Mouse (Mus musculus) embryonic facial prominence, embryonic 15.5 days (tissue): ENCODE data around the gene Lysmd2. TPM values are rescaled to one million over a fixed set of nuclear protein-coding genes. Genes with fewer than 3 reads are reported as not detected.

Experiments used
- ATAC-seq: fragments of 200-750 bp; cut with Nextera tagmentation; 2 replicates; pipeline ENCODE4 v1.8.0; 2017; ENCODE audit warnings: low read depth, moderate TSS enrichment; ENCODE audit not compliant: insufficient number of reproducible peaks, low FRiP score, low TSS enrichment
- H3K27ac ChIP-seq: fragments of 300-500 bp; sonication (generic); replicated peaks from 2 replicates; pipeline ENCODE4 v1.5.1; 2015; ENCODE audit warnings: mild to moderate bottlenecking, inconsistent platforms
- H3K27me3 ChIP-seq: fragments of 300-500 bp; sonication (generic); 2 replicates; pipeline ENCODE4 v1.6.1; 2015; ENCODE audit warnings: inconsistent platforms
- H3K36me3 ChIP-seq: fragments of 300-500 bp; sonication (generic); 2 replicates; pipeline ENCODE4 v1.6.1; 2015; ENCODE audit warnings: mild to moderate bottlenecking, inconsistent platforms
- H3K4me1 ChIP-seq: fragments of 300-500 bp; sonication (generic); 2 replicates; pipeline ENCODE4 v1.6.1; 2015; ENCODE audit warnings: inconsistent platforms
- H3K4me2 ChIP-seq: fragments of 300-500 bp; sonication (generic); replicated peaks from 2 replicates; pipeline ENCODE4 v1.6.1; 2015; ENCODE audit warnings: mild to moderate bottlenecking, inconsistent platforms
- H3K4me3 ChIP-seq: fragments of 300-500 bp; sonication (generic); replicated peaks from 2 replicates; pipeline ENCODE4 v1.5.1; 2015; ENCODE audit warnings: mild to moderate bottlenecking, inconsistent platforms
- H3K9ac ChIP-seq: fragments of 300-500 bp; sonication (generic); 2 replicates; pipeline ENCODE4 v1.6.1; 2015; ENCODE audit warnings: inconsistent platforms
- H3K9me3 ChIP-seq: fragments of 300-500 bp; sonication (generic); replicated peaks from 2 replicates; pipeline ENCODE4 v1.6.1; 2016; ENCODE audit warnings: inconsistent platforms
- WGBS: fragments of 180-500 bp; shearing (Covaris S2); methylation state at CpG from one replicate; pipeline ENCODE4 v1.1.7; 2015; 5-methylcytosine and 5-hydroxymethylcytosine counted together
- polyA plus RNA-seq: library from polyadenylated mRNA; unstranded; fragments of >200 nt; fragmentation: Nextera tagmentation; extraction: Ambion mirVana; gene quantifications from 2 replicates; pipeline ENCODE4 v1.2.1, GENCODE M21; 2015

Lysmd2 gene
- polyA plus RNA-seq, 1 experiment from 2014 or later = 49.2 TPM

- Histone ChIP-seq H3K4me1 (no peaks in the 10 kb centered on the region), H3K4me3 (no peak overlapping the region), H3K36me3 (no peaks in the 10 kb centered on the region), H3K9ac (no peak overlapping the region), H3K4me2 (no peak overlapping the region), H3K27me3 (no peaks in the 10 kb centered on the region), H3K27ac (no peak overlapping the region), H3K9me3 (no peaks in the 10 kb centered on the region)
- ATAC-seq = no peak
- WGBS = 65% methylated on average over 7 of the region's 7 CpGs
Measured at GRCm38 (mm10) chr9:75676226-75676625, 50.7 kb downstream of the Lysmd2 start.

GRCm38 (mm10) chr9:75678341-75678740 is 52.8 kb downstream of the Lysmd2 start:
- no peak overlapping the region for H3K4me2 ChIP-seq
- H3K9ac ChIP-seq = no peak overlapping the region
- H3K27me3 ChIP-seq = 0 out of 2 replicates have a peak, but pooled peaks cover under 1% of the 10 kb centered on the region
- no peaks in the 10 kb centered on the region for H3K9me3 ChIP-seq
- no peaks in the 10 kb centered on the region for H3K4me1 ChIP-seq
- no peak for ATAC-seq
- WGBS = 68% methylated on average over 7 of the region's 7 CpGs
- H3K4me3 ChIP-seq = no peak overlapping the region
- no peaks in the 10 kb centered on the region for H3K36me3 ChIP-seq
- 0 out of 2 replicates have a peak overlapping the region, but pooled peaks have one; percentile 17 for H3K27ac ChIP-seq

GRCm38 (mm10) chr9:75679629-75680028 is 54.1 kb downstream of the Lysmd2 start:
- Histone ChIP-seq H3K27ac (no peak overlapping the region), H3K36me3 (no peaks in the 10 kb centered on the region), H3K4me2 (no peak overlapping the region), H3K4me3 (no peak overlapping the region), H3K9ac (no peak overlapping the region), H3K27me3 (peaks cover 7% of the 10 kb centered on the region), H3K4me1 (peaks cover 6% of the 10 kb centered on the region; the same call in 1 of the 2 replicates), H3K9me3 (no peaks in the 10 kb centered on the region)
- no peak for ATAC-seq
- WGBS = 58% methylated on average over 4 of the region's 4 CpGs

- Histone ChIP-seq H3K9me3 (no peaks in the 10 kb centered on the region), H3K27ac (no peak overlapping the region), H3K36me3 (no peaks in the 10 kb centered on the region), H3K4me3 (no peak overlapping the region), H3K4me1 (peaks cover 6% of the 10 kb centered on the region; the same call in 1 of the 2 replicates), H3K4me2 (no peak overlapping the region), H3K27me3 (peaks cover 7% of the 10 kb centered on the region), H3K9ac (no peak overlapping the region)
- no peak for ATAC-seq
- WGBS = 72% methylated on average over 5 of the region's 5 CpGs
Measured at GRCm38 (mm10) chr9:75680606-75681005, 55.1 kb downstream of the Lysmd2 start.

- H3K27ac ChIP-seq = no peak within 1 kb of the TSS
- WGBS = 7% methylated on average over 42 of the region's 42 CpGs
- H3K36me3 ChIP-seq = no peaks in the 10 kb centered on the region
- peak; percentile 88 for ATAC-seq
- H3K9ac ChIP-seq = no peak within 1 kb of the TSS
- no peaks in the 10 kb centered on the region for H3K9me3 ChIP-seq
- peaks cover 6% of the 10 kb centered on the region; the same call in 1 of the 2 replicates for H3K4me1 ChIP-seq
- peaks cover 7% of the 10 kb centered on the region for H3K27me3 ChIP-seq
- peak within 1 kb of the TSS; percentile 48 for H3K4me2 ChIP-seq
- H3K4me3 ChIP-seq = peak within 1 kb of the TSS; percentile 27
Measured at GRCm38 (mm10) chr9:75683426-75684191, 58.1 kb downstream of the Lysmd2 start, which contains the start of gene Scg3. TSS of gene Scg3 (minus strand) at chr9:75684056.

- peaks cover 6% of the 10 kb centered on the region; the same call in 1 of the 2 replicates for H3K4me1 ChIP-seq
- H3K9ac ChIP-seq = no peak overlapping the region
- ATAC-seq = no peak
Measured at GRCm38 (mm10) chr9:75684292-75684691, 58.8 kb downstream of the Lysmd2 start.

GRCm38 (mm10) chr9:75684772-75685171 is 59.2 kb downstream of the Lysmd2 start:
- no peak overlapping the region for H3K27ac ChIP-seq
- no peak overlapping the region for H3K4me3 ChIP-seq
- H3K9ac ChIP-seq = no peak overlapping the region
- peaks cover 7% of the 10 kb centered on the region for H3K27me3 ChIP-seq
- 77% methylated on average over 3 of the region's 3 CpGs for WGBS
- no peaks in the 10 kb centered on the region for H3K9me3 ChIP-seq
- no peaks in the 10 kb centered on the region for H3K36me3 ChIP-seq
- H3K4me2 ChIP-seq = no peak overlapping the region
- no peak for ATAC-seq
- peaks cover 6% of the 10 kb centered on the region; the same call in 1 of the 2 replicates for H3K4me1 ChIP-seq

More at GRCm38 (mm10) chr9:75684292-75684691, 58.8 kb downstream of the Lysmd2 start:
- Histone ChIP-seq H3K27me3 (peaks cover 7% of the 10 kb centered on the region), H3K27ac (no peak overlapping the region), H3K4me3 (peak overlapping the region; percentile 27; the same call in 1 of the 2 replicates), H3K36me3 (no peaks in the 10 kb centered on the region), H3K9me3 (no peaks in the 10 kb centered on the region), H3K4me2 (peak overlapping the region; percentile 48)
- WGBS = 67% methylated on average over 4 of the region's 4 CpGs

Other genes starting within 250 kb of the Lysmd2 start
- gene Mapk6, start 215.7 kb upstream of the Lysmd2 start, polyA plus RNA-seq = 58.1 and 60.2 TPM in 2 replicates
- 40.1 and 41.5 TPM in 2 replicates for gene Leo1, start 184.2 kb upstream of the Lysmd2 start, polyA plus RNA-seq
- gene Tmod3, start 66.1 kb upstream of the Lysmd2 start, polyA plus RNA-seq = 131 and 144 TPM in 2 replicates
- 21.8 and 23.7 TPM in 2 replicates for gene Tmod2, start 14.4 kb upstream of the Lysmd2 start, polyA plus RNA-seq
- gene Scg3, start 58.3 kb downstream of the Lysmd2 start, polyA plus RNA-seq = 1.8 and 4.1 TPM in 2 replicates
- gene Bmp5, start 149.6 kb downstream of the Lysmd2 start, polyA plus RNA-seq = 7.3 and 9.4 TPM in 2 replicates